Mouse (Mus musculus) right cerebral cortex, adult 2 months (tissue): ENCODE results near the gene Arhgdib.

ENCODE experiments used
- DNase-seq, 2 experiments: peaks; one replicate each; pipeline ENCODE4 v3.0.0; 2021 to 2022; ENCODE audit warnings: low spot score in 2 of 2

The Arhgdib gene

GRCm38 (mm10) chr6:136950171-136950570 is 8.5 kb upstream of the Arhgdib start:
- no peak for DNase-seq

- DNase-seq, result no peak
Measured at GRCm38 (mm10) chr6:136947716-136948115, 6.0 kb upstream of the Arhgdib start.

GRCm38 (mm10) chr6:136946943-136947342 is 5.2 kb upstream of the Arhgdib start:
- peak in 1 of 2 experiments; percentile 46 for DNase-seq

GRCm38 (mm10) chr6:136946241-136946640 is 4.5 kb upstream of the Arhgdib start:
- no peak for DNase-seq

GRCm38 (mm10) chr6:136944511-136944910 is 2.8 kb upstream of the Arhgdib start:
- peak in 1 of 2 experiments; percentile 23 for DNase-seq

- DNase-seq, result no peak
Measured at GRCm38 (mm10) chr6:136943392-136943791, 1.7 kb upstream of the Arhgdib start.

- peak in 1 of 2 experiments; percentile 14 for DNase-seq
Measured at GRCm38 (mm10) chr6:136942280-136942679, 581 bp upstream of the Arhgdib start.

GRCm38 (mm10) chr6:136940188-136940960 is 1.3 kb downstream of the Arhgdib start:
- no peak for DNase-seq

GRCm38 (mm10) chr6:136939326-136940187 is 2.1 kb downstream of the Arhgdib start:
- DNase-seq, result no peak

GRCm38 (mm10) chr6:136938331-136939126 is 3.2 kb downstream of the Arhgdib start:
- DNase-seq, result no peak

GRCm38 (mm10) chr6:136937117-136937516 is 4.6 kb downstream of the Arhgdib start:
- DNase-seq, result no peak

GRCm38 (mm10) chr6:136936361-136936760 is 5.3 kb downstream of the Arhgdib start:
- DNase-seq, result no peak

GRCm38 (mm10) chr6:136935233-136935632 is 6.5 kb downstream of the Arhgdib start:
- no peak for DNase-seq

GRCm38 (mm10) chr6:136934068-136934467 is 7.6 kb downstream of the Arhgdib start:
- no peak for DNase-seq

- no peak for DNase-seq
Measured at GRCm38 (mm10) chr6:136931246-136931645, 10.5 kb downstream of the Arhgdib start.

GRCm38 (mm10) chr6:136930677-136931076 is 11.0 kb downstream of the Arhgdib start:
- no peak for DNase-seq

GRCm38 (mm10) chr6:136927626-136928025 is 14.1 kb downstream of the Arhgdib start:
- DNase-seq, result no peak

- no peak for DNase-seq
Measured at GRCm38 (mm10) chr6:136925049-136925448, 16.6 kb downstream of the Arhgdib start.

GRCm38 (mm10) chr6:136923532-136923931 is 18.2 kb downstream of the Arhgdib start, which contains the start of gene Pde6h:
Gene Pde6h (plus strand): TSS chr6:136923832.
- no peak for DNase-seq

GRCm38 (mm10) chr6:136922871-136923270 is 18.8 kb downstream of the Arhgdib start:
- no peak for DNase-seq

GRCm38 (mm10) chr6:136922080-136922479 is 19.6 kb downstream of the Arhgdib start, which contains the start of gene Erp27:
Gene Erp27 (minus strand): TSS chr6:136922180.
- DNase-seq, result no peak

- peak; percentile 33 to 34 for DNase-seq
Measured at GRCm38 (mm10) chr6:136921601-136922000, 20.1 kb downstream of the Arhgdib start.
